Mouse (Mus musculus) liver, adult 2 months (tissue): ENCODE data around the gene Rsad1.

ENCODE experiments used
- CTCF ChIP-seq: fragments of 200-500 bp; IDR thresholded peaks from 2 replicates; pipeline ENCODE4 v1.5.1; 2011; ENCODE audit warnings: low read depth, low read length, control low read depth
- POLR2A ChIP-seq: fragments of 200-500 bp; IDR thresholded peaks from 2 replicates; pipeline ENCODE4 v1.6.1; 2011; ENCODE audit warnings: low read length, control low read depth; ENCODE audit not compliant: insufficient read depth; ENCODE audit errors: extremely low read depth

- TF ChIP-seq CTCF: no peak
- TF ChIP-seq POLR2A: no peak
These were observed 22.8 kb upstream of the Rsad1 start for GRCm38 (mm10) chr11:94571850-94572249.
